Mouse (Mus musculus) E14TG2a.4 (cell line): ENCODE measurements around the gene Mgat5.

ENCODE experiments used
- CTCF ChIP-seq: conservative IDR thresholded peaks from 2 replicates; pipeline ENCODE4 v1.5.1; 2014; ENCODE audit warnings: low read length
- NANOG ChIP-seq: IDR thresholded peaks from 2 replicates; pipeline ENCODE4 v1.6.1; 2014; ENCODE audit warnings: borderline replicate concordance, low read length, mixed read lengths
- POU5F1 ChIP-seq: IDR thresholded peaks from 2 replicates; pipeline ENCODE4 v1.6.1; 2014; ENCODE audit warnings: low read length, borderline replicate concordance

GRCm38 (mm10) chr1:127290879-127291278, 86.1 kb downstream of the Mgat5 start:
- TF ChIP-seq NANOG, result no peak
- TF ChIP-seq CTCF, result no peak
- TF ChIP-seq POU5F1, result no peak
